Mouse (Mus musculus) liver, postnatal 0 days (tissue): ENCODE measurements at regions not wholly inside any gene's neighbourhood (a gene's known extent, or its start where the extent isn't known, plus 50 kb on each side); places are given as distances from the start of the nearest gene placed in this dataset.
A peak's percentile ranks its signal among the peaks of the same experiment; 100 is the strongest.

ENCODE experiments used
- ATAC-seq: fragments of 200-750 bp; cut with Nextera tagmentation; 2 replicates; pipeline ENCODE4 v1.8.0; 2017; ENCODE audit warnings: mild to moderate bottlenecking, moderate library complexity
- DNase-seq: peaks from one replicate; pipeline ENCODE4 v3.0.0-alpha.2; 2016
- H3K27ac ChIP-seq: fragments of 300-500 bp; sonication (generic); 2 replicates; pipeline ENCODE4 v1.5.1; 2014; ENCODE audit warnings: antibody characterized with exemption, moderate library complexity, mild to moderate bottlenecking, low read depth
- H3K27me3 ChIP-seq: fragments of 300-500 bp; sonication (generic); 2 replicates; pipeline ENCODE4 v1.6.1; 2014; ENCODE audit warnings: low read length, control low read depth, mixed read lengths; ENCODE audit not compliant: insufficient read depth
- H3K36me3 ChIP-seq: fragments of 300-500 bp; sonication (generic); replicated peaks from 2 replicates; pipeline ENCODE4 v1.6.1; 2014; ENCODE audit warnings: mild to moderate bottlenecking, control low read depth, low read length, moderate library complexity, mixed read lengths; ENCODE audit not compliant: insufficient read depth
- H3K4me1 ChIP-seq: fragments of 300-500 bp; sonication (generic); 2 replicates; pipeline ENCODE4 v1.6.1; 2014; ENCODE audit warnings: antibody characterized with exemption, mild to moderate bottlenecking, control low read depth; ENCODE audit not compliant: insufficient read depth
- H3K4me2 ChIP-seq: fragments of 300-500 bp; sonication (generic); 2 replicates; pipeline ENCODE4 v1.6.1; 2014; ENCODE audit warnings: low read depth, mild to moderate bottlenecking, low read length, moderate library complexity, mixed read lengths
- H3K4me3 ChIP-seq: fragments of 300-500 bp; sonication (generic); 2 replicates; pipeline ENCODE4 v1.5.1; 2014; ENCODE audit warnings: low read depth, low read length
- H3K9ac ChIP-seq: fragments of 300-500 bp; sonication (generic); replicated peaks from 2 replicates; pipeline ENCODE4 v1.6.1; 2014; ENCODE audit warnings: mild to moderate bottlenecking, moderate library complexity
- H3K9me3 ChIP-seq: fragments of 300-500 bp; sonication (generic); 2 replicates; pipeline ENCODE4 v1.6.1; 2016; ENCODE audit warnings: mild to moderate bottlenecking, control low read depth, low read length, mixed read lengths
- CTCF ChIP-seq: sonication (generic); IDR thresholded peaks from 2 replicates; pipeline ENCODE4 v1.5.1; 2016; ENCODE audit warnings: antibody characterized with exemption, low read depth
- EP300 ChIP-seq: IDR thresholded peaks from 2 replicates; pipeline ENCODE4 v1.6.1; 2016; ENCODE audit warnings: antibody characterized with exemption, low read depth, mild to moderate bottlenecking
- WGBS: fragments of 180-500 bp; shearing (Covaris S2); extraction: QIAGEN DNeasy Blood & Tissue Kit; methylation state at CpG from one replicate; pipeline ENCODE4 v1.1.7; 2014; ENCODE audit not compliant: insufficient replicate concordance; 5-methylcytosine and 5-hydroxymethylcytosine counted together

DNA sequence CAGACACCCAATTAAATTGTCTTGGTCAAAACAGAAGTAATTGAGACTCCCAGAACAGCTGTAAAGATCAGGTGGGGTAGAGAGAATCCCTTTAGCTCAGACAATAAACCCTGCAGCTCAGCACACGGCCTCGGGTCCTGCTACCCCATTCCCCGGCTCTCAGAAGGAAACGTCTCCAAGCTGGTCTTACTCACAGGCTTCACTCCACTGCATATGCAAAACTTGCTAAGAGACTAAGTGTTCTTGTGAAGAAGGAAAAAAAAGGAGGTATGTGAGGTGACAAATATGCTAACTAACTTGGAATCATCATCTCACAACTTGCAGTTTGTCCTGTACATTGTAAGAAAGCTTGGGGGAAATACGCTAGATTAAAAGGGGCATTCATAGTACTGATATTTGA is 79.6 kb upstream of the Ipo5 start:
- Histone ChIP-seq H3K27ac (no peak overlapping the region), H3K36me3 (no peaks in the 10 kb centered on the region), H3K4me2 (no peak overlapping the region), H3K4me3 (no peak overlapping the region), H3K9me3 (no peaks in the 10 kb centered on the region), H3K27me3 (no peaks in the 10 kb centered on the region), H3K4me1 (peaks cover 10% of the 10 kb centered on the region), H3K9ac (no peak overlapping the region)
- ATAC-seq (no peak), DNase-seq (no peak)
- 71% methylated on average over 5 of the region's 5 CpGs for WGBS
- TF ChIP-seq CTCF, result no peak
- no peak for TF ChIP-seq EP300

DNA sequence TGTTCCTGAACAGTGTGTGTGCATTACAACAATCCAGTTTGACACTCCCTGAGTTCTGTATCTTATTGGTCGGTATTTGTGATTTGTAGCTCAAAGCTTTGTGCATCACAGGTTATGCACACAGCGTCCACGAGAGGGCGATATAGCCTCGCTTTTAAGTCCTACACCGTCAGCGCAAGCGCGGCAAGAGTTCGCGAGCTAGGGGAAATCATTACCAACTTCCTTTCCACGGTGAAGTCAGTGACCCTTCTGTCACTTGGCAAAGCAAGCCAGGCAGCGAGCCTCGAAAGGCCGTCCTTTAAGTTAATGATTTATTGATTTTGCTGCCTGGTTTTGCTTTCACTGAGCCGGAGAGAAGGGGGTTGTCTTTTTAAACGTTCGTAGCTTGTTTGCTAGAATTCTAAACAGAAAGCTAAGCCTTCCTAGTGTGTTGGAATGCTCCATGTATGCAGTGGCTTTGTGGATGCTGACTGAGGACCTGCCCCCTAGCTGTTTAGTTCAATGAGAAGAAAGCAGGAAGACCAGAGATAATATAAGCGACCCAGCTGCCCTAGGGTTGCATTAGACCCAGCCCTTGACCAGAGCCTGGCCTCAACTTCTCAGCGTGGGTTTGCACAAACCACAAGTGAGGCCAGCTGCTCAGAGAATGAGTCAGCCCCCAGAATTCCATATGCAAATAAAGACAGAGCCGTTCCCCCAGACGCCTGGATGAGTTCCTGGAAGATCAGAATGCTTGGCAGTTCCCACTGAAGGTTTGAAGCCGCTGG is 79.0 kb upstream of the Ipo5 start:
- Histone ChIP-seq H3K27ac (peak overlapping the region; percentile 94), H3K4me2 (peak overlapping the region; percentile 72), H3K9ac (peak overlapping the region; percentile 61), H3K27me3 (no peaks in the 10 kb centered on the region), H3K4me1 (peaks cover 10% of the 10 kb centered on the region), H3K9me3 (no peaks in the 10 kb centered on the region), H3K4me3 (peak overlapping the region; percentile 49), H3K36me3 (no peaks in the 10 kb centered on the region)
- ATAC-seq (peak; percentile 96), DNase-seq (peak; percentile 88)
- 2% methylated on average over 23 of the region's 23 CpGs for WGBS
- peak; percentile 28; the same call in 1 of the 2 replicates for TF ChIP-seq EP300
- TF ChIP-seq CTCF, result peak; percentile 96

DNA sequence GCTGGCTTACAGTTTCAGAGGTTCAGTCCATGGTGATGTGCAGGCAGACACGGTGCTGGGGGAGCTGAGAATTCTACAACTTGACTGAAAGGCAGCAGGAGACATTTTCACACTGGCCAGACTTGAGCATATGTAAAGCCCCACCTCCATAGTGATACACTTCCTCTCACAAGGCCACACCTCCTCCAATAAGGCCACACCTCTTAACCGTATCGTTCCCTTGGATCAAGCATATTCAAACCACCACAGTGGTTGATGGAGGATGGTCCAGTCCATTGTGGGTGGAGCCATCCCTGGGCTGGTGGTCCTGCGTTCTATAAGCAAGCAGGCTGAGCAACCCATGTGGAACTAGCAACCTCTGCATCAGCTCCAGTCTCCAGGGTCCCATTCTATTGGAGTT is 76.2 kb upstream of the Ipo5 start:
- ATAC-seq (no peak), DNase-seq (no peak)
- H3K9me3 ChIP-seq, result no peaks in the 10 kb centered on the region
- H3K4me3 ChIP-seq, result no peak overlapping the region
- TF ChIP-seq CTCF (no peak), EP300 (no peak)
- H3K27ac ChIP-seq, result no peak overlapping the region
- H3K9ac ChIP-seq, result no peak overlapping the region
- H3K27me3 ChIP-seq, result no peaks in the 10 kb centered on the region
- WGBS, result 60% methylated on average over 4 of the region's 4 CpGs
- H3K4me1 ChIP-seq, result peaks cover 10% of the 10 kb centered on the region
- H3K36me3 ChIP-seq, result no peaks in the 10 kb centered on the region
- H3K4me2 ChIP-seq, result no peak overlapping the region

DNA sequence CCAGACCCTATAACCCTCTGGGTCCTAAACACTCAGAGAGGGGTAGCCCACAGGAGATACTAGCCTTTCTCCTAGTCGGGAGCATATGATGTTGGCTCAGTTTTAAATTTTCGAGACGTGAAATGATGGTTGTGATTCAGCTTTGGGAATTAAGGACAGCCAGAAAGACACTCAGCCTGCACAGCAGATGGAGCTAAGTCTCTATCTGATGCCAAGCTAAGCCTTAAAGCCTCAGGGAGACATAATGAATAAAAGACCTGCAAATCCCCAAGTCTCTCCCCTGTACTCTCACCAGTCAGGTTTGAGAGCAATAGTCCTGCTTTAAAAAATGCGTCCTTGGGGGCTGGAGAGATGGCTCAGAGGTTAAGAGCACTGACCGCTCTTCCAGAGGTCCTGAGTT is 75.3 kb upstream of the Ipo5 start:
- no peak for ATAC-seq
- 69% methylated on average over 5 of the region's 5 CpGs for WGBS
- no peaks in the 10 kb centered on the region for H3K36me3 ChIP-seq
- no peak for DNase-seq
- no peaks in the 10 kb centered on the region for H3K27me3 ChIP-seq
- H3K9me3 ChIP-seq, result no peaks in the 10 kb centered on the region
- TF ChIP-seq CTCF (peak; percentile 18; the same call in 1 of the 2 replicates), EP300 (no peak)
- no peak overlapping the region for H3K4me3 ChIP-seq
- peaks cover 10% of the 10 kb centered on the region for H3K4me1 ChIP-seq
- H3K4me2 ChIP-seq, result no peak overlapping the region
- no peak overlapping the region for H3K9ac ChIP-seq
- H3K27ac ChIP-seq, result no peak overlapping the region

DNA sequence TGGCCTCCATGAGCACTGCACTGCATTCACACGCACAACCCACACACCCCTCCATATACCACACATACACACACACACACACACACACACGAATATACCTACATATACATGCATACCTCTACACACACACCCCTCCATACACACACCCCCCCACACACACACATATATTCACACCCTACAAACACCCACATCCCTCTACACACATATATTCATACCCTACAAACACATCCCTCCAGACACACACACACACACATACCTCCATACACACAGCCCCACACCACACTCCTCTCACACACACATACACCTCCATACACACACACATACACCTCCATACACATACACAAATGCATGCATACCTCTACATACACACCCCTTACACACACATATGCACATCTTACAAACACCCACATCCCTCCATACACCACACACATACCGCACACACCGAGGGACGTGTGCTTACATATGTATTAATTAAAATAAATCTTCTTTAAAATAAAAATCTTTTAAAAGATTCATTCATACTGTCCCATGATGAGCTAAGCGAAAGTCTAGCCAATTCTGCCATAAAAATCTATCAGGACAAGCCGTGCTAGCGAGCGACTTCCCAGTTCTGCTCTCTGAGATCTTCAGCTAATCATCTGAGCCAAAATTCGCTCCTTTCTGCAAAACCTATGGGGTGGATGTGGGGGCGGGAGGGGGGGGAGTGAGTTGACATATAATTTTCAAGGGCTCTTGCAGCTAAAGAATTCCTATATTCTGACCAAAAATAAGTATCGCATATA is 74.3 kb upstream of the Ipo5 start:
- WGBS, result 81% methylated on average over 12 of the region's 12 CpGs
- Histone ChIP-seq H3K4me2 (no peak overlapping the region), H3K27ac (no peak overlapping the region), H3K9ac (no peak overlapping the region), H3K9me3 (no peaks in the 10 kb centered on the region), H3K4me3 (no peak overlapping the region), H3K27me3 (no peaks in the 10 kb centered on the region), H3K4me1 (peaks cover 12% of the 10 kb centered on the region), H3K36me3 (no peaks in the 10 kb centered on the region)
- TF ChIP-seq EP300, result no peak
- TF ChIP-seq CTCF, result no peak
- ATAC-seq (no peak), DNase-seq (no peak)

DNA sequence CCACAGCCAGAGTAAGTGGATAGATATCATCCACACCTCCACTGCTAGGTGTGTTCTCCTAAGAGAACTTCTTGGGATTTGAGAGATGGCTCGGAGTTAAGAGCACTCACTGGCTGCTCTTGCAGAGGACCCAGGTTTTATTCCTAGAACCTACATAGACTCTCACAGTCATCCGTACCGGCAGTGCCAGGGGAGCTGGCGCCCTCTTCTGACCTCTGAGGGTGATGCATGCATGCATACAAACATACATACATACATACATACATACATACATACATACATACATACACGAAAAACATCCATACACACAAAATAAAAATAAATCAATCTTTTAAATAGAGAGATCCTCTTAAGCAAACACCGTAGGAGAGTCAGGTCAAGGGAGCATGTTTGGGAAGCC is 70.1 kb upstream of the Ipo5 start:
- Histone ChIP-seq H3K36me3 (no peaks in the 10 kb centered on the region), H3K4me2 (peak overlapping the region; percentile 23), H3K4me1 (0 out of 2 replicates have a peak, but pooled peaks cover 5% of the 10 kb centered on the region), H3K27ac (no peak overlapping the region), H3K9ac (no peak overlapping the region), H3K27me3 (no peaks in the 10 kb centered on the region), H3K9me3 (no peaks in the 10 kb centered on the region), H3K4me3 (no peak overlapping the region)
- ATAC-seq (no peak), DNase-seq (peak; percentile 29)
- TF ChIP-seq EP300 (no peak), CTCF (peak; percentile 48)
- WGBS, result 74% methylated on average over 6 of the region's 6 CpGs
